Mouse (Mus musculus): ENCODE results near the gene Il25. TPM values are rescaled to one million over a fixed set of nuclear protein-coding genes. Genes with fewer than 3 reads are reported as not detected.
"Not testable (repeated sequence)": the region's sequence is repeated elsewhere in the genome, so short reads cannot be mapped to it uniquely, and the experiment has no call there.

Il25 gene
- polyA plus RNA-seq, 1 experiment from 2014 or later, result 1.3 TPM

DNA sequence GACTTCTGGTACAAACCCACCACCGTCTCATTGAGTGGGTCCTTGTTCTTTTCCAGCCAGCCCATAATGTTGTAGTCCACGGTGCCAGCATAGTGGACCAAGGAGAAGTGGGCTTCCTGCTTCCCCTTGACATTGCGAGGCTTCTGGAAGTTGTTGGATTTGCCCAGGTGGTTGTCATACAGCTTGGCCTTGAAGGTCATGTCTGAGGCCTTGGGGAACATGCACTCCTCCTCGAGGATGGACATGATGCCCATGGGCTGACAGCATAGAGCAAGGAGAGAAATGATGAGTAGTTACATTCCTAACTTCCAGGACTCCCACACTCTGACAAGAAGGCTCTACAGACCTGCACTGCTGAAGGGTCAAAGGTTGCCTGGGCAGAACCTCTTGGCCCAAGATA, 26.0 kb downstream of the Il25 start:
- 85% methylated on average over 4 of the region's 4 CpGs for WGBS
- Histone ChIP-seq H3K27me3 (replicated peaks; ENCODE audit: control insufficient read depth, insufficient read depth, low read length) (no peaks in the 10 kb centered on the region), H3K4me2 (ENCODE audit: low read length) (no peak overlapping the region), H3K4me1 (ENCODE audit: control insufficient read depth, insufficient read depth, low read depth, low read length) (no peaks in the 10 kb centered on the region), H3K9ac (ENCODE audit: low read depth, low read length) (no peak overlapping the region), H3K9me3 (ENCODE audit: control insufficient read depth, low read length) (no peaks in the 10 kb centered on the region), H3K4me3 (ENCODE audit: low read length) (no peak overlapping the region), H3K36me3 (ENCODE audit: control insufficient read depth, insufficient read depth, low read length) (no peaks in the 10 kb centered on the region), H3K27ac (ENCODE audit: low read depth, low read length) (no peak overlapping the region)
- no peak for ATAC-seq

DNA sequence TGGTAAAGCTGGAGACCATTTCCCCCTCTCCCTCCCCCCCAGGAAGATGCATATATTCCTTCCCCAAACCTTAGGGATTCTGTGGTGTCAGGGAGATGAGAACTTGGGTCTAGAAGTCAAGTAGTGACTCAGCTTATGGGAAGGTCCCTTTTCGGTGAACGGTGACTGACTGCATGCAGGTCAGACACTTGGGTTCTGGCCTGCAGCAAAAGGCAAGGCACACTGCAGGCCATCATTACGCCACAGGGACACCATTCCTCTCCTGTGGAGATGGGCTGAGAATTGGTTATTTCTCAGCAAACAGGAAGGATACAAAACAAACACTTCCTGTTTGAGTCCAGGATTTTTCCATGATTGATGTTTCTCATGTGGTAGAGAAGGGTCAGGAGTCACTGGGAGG, 26.7 kb downstream of the Il25 start:
- Histone ChIP-seq H3K9ac (ENCODE audit: low read depth, low read length) (no peak overlapping the region), H3K4me2 (ENCODE audit: low read length) (no peak overlapping the region), H3K27ac (ENCODE audit: low read depth, low read length) (no peak overlapping the region), H3K4me3 (ENCODE audit: low read length) (no peak overlapping the region), H3K4me1 (ENCODE audit: control insufficient read depth, insufficient read depth, low read depth, low read length) (no peaks in the 10 kb centered on the region), H3K27me3 (replicated peaks; ENCODE audit: control insufficient read depth, insufficient read depth, low read length) (no peaks in the 10 kb centered on the region), H3K36me3 (ENCODE audit: control insufficient read depth, insufficient read depth, low read length) (no peaks in the 10 kb centered on the region), H3K9me3 (ENCODE audit: control insufficient read depth, low read length) (no peaks in the 10 kb centered on the region)
- 92% methylated on average over 3 of the region's 3 CpGs for WGBS
- no peak for ATAC-seq

DNA sequence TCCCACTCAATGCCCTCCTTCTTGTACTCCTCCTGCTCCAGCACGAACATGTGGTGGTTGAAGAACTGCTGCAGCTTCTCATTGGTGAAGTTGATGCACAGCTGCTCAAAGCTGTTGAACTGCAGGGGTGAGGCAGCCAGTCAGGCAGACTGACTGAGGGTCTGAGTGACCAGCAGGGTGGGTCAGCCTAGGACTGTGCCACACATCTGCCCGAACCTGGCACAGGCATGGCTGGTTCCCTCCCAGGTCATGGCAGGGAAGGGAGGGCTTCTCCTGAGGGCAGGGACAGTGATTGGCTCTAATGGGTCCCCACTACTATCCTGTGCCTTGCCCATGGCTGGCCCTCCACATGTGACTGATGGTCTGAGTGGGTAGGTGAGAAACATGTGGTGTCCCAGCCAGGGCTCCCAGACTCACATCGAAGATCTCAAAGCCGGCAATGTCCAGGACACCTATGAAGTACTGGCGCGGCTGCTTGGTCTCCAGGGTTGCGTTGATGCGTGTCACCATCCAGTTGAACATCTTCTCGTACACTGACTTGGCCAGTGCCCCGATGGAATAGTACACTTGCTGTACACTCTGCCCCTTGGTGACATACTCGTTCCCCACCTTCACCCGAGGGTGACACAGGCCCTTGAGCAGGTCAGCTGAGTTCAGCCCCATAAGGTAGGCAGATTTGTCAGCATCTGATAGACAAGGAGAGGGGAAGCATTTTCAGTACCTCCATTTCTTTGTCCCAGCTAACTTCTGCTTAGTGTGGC, 27.5 kb downstream of the Il25 start:
- WGBS, result 90% methylated on average over 11 of the region's 12 CpGs
- not testable (repeated sequence) for H3K27ac ChIP-seq (ENCODE audit: low read depth, low read length); H3K36me3 ChIP-seq (ENCODE audit: control insufficient read depth, insufficient read depth, low read length); H3K4me2 ChIP-seq (ENCODE audit: low read length); H3K9ac ChIP-seq (ENCODE audit: low read depth, low read length); H3K4me1 ChIP-seq (ENCODE audit: control insufficient read depth, insufficient read depth, low read depth, low read length); H3K9me3 ChIP-seq (ENCODE audit: control insufficient read depth, low read length); H3K27me3 ChIP-seq (replicated peaks; ENCODE audit: control insufficient read depth, insufficient read depth, low read length); H3K4me3 ChIP-seq (ENCODE audit: low read length); ATAC-seq

DNA sequence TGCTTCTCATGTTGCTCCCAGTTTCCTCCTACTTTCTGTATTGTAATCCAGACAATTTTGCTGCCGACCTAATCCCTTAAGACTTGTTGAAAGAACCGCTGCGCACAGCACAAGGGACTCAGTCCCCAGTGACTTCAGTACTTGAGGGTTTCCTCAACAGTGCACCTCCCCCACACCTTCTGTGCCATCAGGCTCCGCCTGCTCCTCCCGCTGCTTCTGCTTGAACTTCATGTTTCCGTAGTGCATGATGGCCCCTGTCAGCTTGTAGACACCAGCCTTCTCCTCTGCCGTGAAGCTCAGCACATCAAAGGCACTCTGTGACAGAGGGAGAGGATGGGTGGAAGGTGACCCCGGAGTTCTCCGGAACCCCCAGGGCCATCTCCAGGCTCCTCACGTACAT, 28.3 kb downstream of the Il25 start:
- H3K27me3 ChIP-seq (replicated peaks; ENCODE audit: control insufficient read depth, insufficient read depth, low read length), result no peaks in the 10 kb centered on the region
- H3K9me3 ChIP-seq (ENCODE audit: control insufficient read depth, low read length), result no peaks in the 10 kb centered on the region
- H3K4me3 ChIP-seq (ENCODE audit: low read length), result no peak overlapping the region
- H3K9ac ChIP-seq (ENCODE audit: low read depth, low read length), result no peak overlapping the region
- no peaks in the 10 kb centered on the region for H3K4me1 ChIP-seq (ENCODE audit: control insufficient read depth, insufficient read depth, low read depth, low read length)
- H3K27ac ChIP-seq (ENCODE audit: low read depth, low read length), result no peak overlapping the region
- 79% methylated on average over 10 of the region's 10 CpGs for WGBS
- no peak for ATAC-seq
- H3K4me2 ChIP-seq (ENCODE audit: low read length), result no peak overlapping the region
- no peaks in the 10 kb centered on the region for H3K36me3 ChIP-seq (ENCODE audit: control insufficient read depth, insufficient read depth, low read length)

DNA sequence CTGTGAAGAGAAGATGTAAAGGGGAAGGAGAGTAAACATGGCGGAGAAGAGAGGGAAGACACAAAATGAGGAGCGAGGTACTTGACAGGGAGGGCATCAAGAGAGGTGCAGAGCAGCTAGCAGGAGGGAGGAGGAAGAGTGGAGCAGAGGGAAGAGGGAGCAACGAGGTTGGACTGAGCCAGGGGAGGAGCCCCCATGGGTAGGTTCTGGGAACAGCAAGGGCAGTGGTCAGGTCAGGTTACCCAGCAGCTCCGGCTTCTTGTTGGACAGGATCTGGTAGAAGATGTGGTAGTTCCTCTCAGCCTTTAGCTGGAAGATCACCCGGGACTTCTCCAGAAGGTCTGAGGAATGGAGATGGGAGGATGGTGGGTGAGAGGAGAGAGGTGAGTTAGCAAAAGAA, 29.0 kb downstream of the Il25 start:
- no peaks in the 10 kb centered on the region for H3K9me3 ChIP-seq (ENCODE audit: control insufficient read depth, low read length)
- H3K9ac ChIP-seq (ENCODE audit: low read depth, low read length), result no peak overlapping the region
- H3K27me3 ChIP-seq (replicated peaks; ENCODE audit: control insufficient read depth, insufficient read depth, low read length), result no peaks in the 10 kb centered on the region
- no peaks in the 10 kb centered on the region for H3K36me3 ChIP-seq (ENCODE audit: control insufficient read depth, insufficient read depth, low read length)
- no peak overlapping the region for H3K4me3 ChIP-seq (ENCODE audit: low read length)
- H3K4me1 ChIP-seq (ENCODE audit: control insufficient read depth, insufficient read depth, low read depth, low read length), result no peaks in the 10 kb centered on the region
- no peak for ATAC-seq
- WGBS, result 86% methylated on average over 5 of the region's 5 CpGs
- H3K4me2 ChIP-seq (ENCODE audit: low read length), result no peak overlapping the region
- H3K27ac ChIP-seq (ENCODE audit: low read depth, low read length), result no peak overlapping the region

DNA sequence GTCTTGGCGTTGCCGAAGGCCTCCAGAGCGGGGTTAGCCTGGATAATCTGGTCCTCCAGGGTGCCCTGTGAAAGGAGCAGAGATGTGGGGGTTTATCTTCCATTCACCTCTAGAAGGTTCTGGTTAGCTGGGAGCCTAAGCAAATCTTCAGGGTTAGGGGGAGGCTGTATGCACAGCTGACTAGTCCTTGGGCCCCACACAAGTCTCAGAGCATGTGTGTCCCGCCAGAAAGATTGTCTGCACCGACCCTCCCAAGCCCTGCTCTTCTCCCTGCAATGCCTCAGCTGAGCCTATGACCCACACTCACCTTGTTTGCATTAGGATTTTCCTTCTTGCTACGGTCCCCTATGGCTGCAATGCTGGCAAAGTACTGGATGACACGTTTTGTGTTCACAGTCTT, 30.2 kb downstream of the Il25 start:
- ATAC-seq, result no peak
- no peak overlapping the region for H3K27ac ChIP-seq (ENCODE audit: low read depth, low read length)
- 87% methylated on average over 7 of the region's 7 CpGs for WGBS
- no peaks in the 10 kb centered on the region for H3K36me3 ChIP-seq (ENCODE audit: control insufficient read depth, insufficient read depth, low read length)
- no peaks in the 10 kb centered on the region for H3K4me1 ChIP-seq (ENCODE audit: control insufficient read depth, insufficient read depth, low read depth, low read length)
- H3K4me2 ChIP-seq (ENCODE audit: low read length), result no peak overlapping the region
- H3K9ac ChIP-seq (ENCODE audit: low read depth, low read length), result no peak overlapping the region
- no peaks in the 10 kb centered on the region for H3K27me3 ChIP-seq (replicated peaks; ENCODE audit: control insufficient read depth, insufficient read depth, low read length)
- H3K4me3 ChIP-seq (ENCODE audit: low read length), result no peak overlapping the region
- no peaks in the 10 kb centered on the region for H3K9me3 ChIP-seq (ENCODE audit: control insufficient read depth, low read length)

DNA sequence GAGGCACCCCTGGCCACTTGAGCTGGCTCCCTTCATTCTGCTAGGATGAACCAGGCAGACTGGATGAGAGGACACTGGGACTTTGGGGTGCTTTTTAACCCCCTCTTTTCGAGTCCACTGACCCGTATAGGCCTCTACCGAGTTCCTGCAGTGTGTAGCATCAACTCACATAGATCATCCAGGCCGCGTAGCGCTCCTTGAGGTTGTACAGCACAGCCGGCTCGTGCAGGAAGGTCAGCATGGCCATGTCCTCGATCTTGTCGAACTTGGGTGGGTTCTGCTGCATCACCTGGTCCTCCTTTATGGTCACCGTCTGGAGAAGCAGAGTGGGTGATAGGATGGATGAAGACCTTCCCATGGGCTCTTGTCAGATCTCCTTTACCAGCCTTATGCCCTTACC, 31.2 kb downstream of the Il25 start:
- Histone ChIP-seq H3K4me3 (ENCODE audit: low read length) (no peak overlapping the region), H3K4me2 (ENCODE audit: low read length) (no peak overlapping the region), H3K27ac (ENCODE audit: low read depth, low read length) (no peak overlapping the region), H3K9ac (ENCODE audit: low read depth, low read length) (no peak overlapping the region), H3K36me3 (ENCODE audit: control insufficient read depth, insufficient read depth, low read length) (no peaks in the 10 kb centered on the region), H3K9me3 (ENCODE audit: control insufficient read depth, low read length) (no peaks in the 10 kb centered on the region), H3K27me3 (replicated peaks; ENCODE audit: control insufficient read depth, insufficient read depth, low read length) (no peaks in the 10 kb centered on the region), H3K4me1 (ENCODE audit: control insufficient read depth, insufficient read depth, low read depth, low read length) (no peaks in the 10 kb centered on the region)
- no peak for ATAC-seq
- WGBS, result 81% methylated on average over 11 of the region's 11 CpGs

DNA sequence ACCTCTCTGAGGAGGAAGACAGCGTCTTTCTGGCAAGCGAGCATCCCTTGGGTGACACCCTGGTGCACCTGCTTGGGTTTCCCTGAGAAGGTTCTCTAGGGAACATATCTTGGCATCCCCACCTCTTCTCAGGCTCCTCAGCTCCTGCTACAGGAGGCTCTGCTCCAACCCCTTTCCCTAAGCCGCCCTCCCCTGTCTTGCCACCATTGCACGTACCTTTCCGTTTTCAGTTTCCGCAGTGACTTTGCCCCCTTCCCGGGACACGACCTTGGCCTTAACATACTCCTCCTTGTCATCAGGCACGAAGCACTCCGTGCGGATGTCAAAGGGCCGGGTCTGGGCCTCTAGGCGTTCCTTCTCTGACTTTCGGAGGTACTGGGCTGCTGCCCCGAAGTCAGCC, 32.5 kb downstream of the Il25 start:
- WGBS, result 81% methylated on average over 15 of the region's 15 CpGs

DNA sequence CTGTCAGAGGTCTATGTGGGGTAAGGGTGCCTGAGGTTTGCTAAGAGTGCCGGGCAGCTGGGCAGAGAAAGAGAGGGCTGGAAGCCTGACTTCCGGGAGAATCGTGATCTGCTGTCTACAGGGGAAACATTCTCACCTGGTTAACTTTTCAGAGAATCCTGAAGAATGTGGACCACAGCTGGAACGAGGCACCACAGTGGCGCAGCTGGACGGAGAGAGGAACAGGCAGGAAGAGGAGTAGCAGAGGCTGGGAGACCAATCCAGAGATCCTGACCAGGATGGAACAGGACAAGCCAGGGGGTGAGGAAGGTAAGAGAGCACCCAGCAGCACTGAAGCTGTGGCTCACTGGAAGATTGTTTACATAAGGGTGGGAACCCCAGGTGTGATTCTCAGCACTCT, 33.1 kb downstream of the Il25 start:
- no peaks in the 10 kb centered on the region for H3K9me3 ChIP-seq (ENCODE audit: control insufficient read depth, low read length)
- H3K4me2 ChIP-seq (ENCODE audit: low read length), result no peak overlapping the region
- 76% methylated on average over 6 of the region's 6 CpGs for WGBS
- H3K27me3 ChIP-seq (replicated peaks; ENCODE audit: control insufficient read depth, insufficient read depth, low read length), result no peaks in the 10 kb centered on the region
- no peaks in the 10 kb centered on the region for H3K36me3 ChIP-seq (ENCODE audit: control insufficient read depth, insufficient read depth, low read length)
- H3K9ac ChIP-seq (ENCODE audit: low read depth, low read length), result no peak overlapping the region
- ATAC-seq, result no peak
- H3K4me3 ChIP-seq (ENCODE audit: low read length), result no peak overlapping the region
- no peak overlapping the region for H3K27ac ChIP-seq (ENCODE audit: low read depth, low read length)
- no peaks in the 10 kb centered on the region for H3K4me1 ChIP-seq (ENCODE audit: control insufficient read depth, insufficient read depth, low read depth, low read length)

More for the DNA sequence above, 32.5 kb downstream of the Il25 start:
- no peak overlapping the region for H3K4me3 ChIP-seq (ENCODE audit: low read length)
- H3K9ac ChIP-seq (ENCODE audit: low read depth, low read length), result no peak overlapping the region
- H3K4me2 ChIP-seq (ENCODE audit: low read length), result no peak overlapping the region
- H3K27ac ChIP-seq (ENCODE audit: low read depth, low read length), result no peak overlapping the region
- no peaks in the 10 kb centered on the region for H3K4me1 ChIP-seq (ENCODE audit: control insufficient read depth, insufficient read depth, low read depth, low read length)
- H3K36me3 ChIP-seq (ENCODE audit: control insufficient read depth, insufficient read depth, low read length), result no peaks in the 10 kb centered on the region
- no peaks in the 10 kb centered on the region for H3K9me3 ChIP-seq (ENCODE audit: control insufficient read depth, low read length)
- ATAC-seq, result no peak
- no peaks in the 10 kb centered on the region for H3K27me3 ChIP-seq (replicated peaks; ENCODE audit: control insufficient read depth, insufficient read depth, low read length)

All from hindbrain, embryonic 16.5 days (tissue).